Mouse (Mus musculus) ES-CJ7 (cell line): ENCODE results near the gene Tnfsfm13.
A peak's percentile ranks its signal among the peaks of the same experiment; 100 is the strongest.

Experiments used
- DNase-seq: peaks from one replicate; pipeline ENCODE4 v3.0.0; 2011; ENCODE audit warnings: low read depth, low spot score

The Tnfsfm13 gene

DNA sequence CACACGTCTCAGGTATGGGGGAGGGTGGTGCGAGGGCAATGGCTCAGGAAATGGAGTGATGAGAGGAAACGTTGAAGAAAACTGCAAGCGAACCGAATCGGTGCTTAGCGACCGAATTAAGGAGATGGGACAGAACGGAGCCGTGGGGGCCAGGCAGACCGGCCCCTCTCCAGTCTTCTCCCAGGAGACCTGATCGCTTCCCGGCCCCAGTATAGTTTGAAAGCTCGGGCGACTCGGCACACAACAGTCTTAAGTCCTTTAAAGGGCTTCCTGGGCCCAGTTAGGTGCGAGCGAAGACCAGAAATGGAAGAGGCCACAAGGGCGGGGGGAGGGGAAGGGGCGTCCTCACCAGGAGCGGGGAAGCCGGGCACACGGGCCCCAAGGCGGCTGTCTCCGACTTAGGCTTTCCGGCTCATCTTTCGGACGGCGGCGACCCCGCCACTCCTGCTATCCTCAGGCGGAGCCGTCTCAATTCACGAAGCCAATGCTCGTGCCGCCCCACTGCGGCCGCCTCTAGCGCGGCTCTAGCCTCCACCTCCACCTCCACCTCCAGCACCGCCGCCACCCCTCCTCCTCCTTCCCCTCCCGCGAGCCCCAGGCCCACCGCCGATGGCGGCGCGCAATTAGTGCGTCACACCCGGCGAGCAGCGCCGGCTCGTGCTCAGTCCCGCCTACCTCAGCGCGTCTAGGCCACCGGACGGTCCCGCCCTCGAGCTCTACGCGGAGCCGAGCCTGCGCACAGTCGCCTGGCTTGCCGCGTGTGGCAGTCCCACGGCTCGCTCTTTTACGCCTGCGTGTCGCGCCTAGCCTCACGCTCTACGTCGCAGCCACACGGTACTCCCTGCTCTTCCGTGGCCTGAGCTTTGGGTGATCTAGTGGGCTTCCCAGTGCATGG, 14.3 kb downstream of the Tnfsfm13 start, which contains the start of gene Senp3:
Gene Senp3, minus strand, starts transcription at position 771 of the 895 bp plus-strand sequence.
- DNase-seq, result peak; percentile 98

DNA sequence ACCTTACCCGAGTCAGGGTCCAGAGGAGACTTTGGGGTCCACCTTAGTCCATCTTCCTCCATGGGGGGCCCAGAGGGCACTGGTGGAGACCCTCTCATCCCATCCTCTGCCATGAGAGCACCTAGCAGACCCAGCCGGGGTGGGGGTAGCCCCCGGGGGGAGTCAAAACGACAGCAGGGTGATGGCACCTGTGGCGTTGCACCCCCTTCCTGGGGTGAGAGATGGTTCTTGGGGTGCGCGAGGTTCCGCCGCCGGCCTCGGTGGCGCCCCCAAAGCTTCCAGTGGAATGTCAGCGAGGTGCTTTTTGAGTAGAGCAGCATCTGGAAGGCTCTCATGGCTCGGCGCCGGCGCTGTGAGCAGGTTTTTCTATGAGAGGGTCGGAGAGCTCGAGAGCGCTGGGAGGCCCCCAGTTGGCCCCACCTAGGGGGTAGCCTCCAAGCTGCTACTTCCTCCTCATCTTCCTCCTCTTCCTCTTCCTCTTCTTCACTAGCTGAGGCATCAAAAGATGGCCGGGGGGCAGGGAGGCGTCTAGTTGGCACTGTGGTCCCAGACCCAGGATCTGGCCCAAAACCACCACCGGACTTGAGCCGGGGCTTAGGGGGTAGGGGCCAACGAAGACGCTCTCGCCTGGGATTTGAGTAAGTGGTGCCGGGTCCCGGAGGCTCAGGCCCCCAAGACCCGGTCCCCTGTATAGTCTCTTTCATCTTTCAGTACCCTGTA, 15.6 kb downstream of the Tnfsfm13 start:
- DNase-seq, result no peak

DNA sequence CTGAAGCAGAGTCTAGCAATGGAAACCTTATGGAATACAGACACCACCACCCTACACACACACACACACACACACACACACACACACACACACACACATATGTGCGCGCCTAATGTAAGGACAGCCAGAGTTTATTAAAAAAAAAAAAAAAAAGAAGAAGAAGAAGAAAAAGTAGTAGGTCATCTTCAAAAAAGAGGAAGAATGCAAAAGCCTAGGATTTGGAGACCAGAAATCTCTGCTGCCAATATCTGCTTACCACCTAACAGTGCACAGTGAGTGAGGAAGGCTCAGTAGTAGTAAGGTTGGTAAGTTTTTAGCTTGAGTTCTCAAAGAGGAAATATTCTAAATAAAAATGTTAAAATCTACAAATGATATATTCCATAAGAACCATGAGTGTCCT, 16.8 kb downstream of the Tnfsfm13 start:
- no peak for DNase-seq

DNA sequence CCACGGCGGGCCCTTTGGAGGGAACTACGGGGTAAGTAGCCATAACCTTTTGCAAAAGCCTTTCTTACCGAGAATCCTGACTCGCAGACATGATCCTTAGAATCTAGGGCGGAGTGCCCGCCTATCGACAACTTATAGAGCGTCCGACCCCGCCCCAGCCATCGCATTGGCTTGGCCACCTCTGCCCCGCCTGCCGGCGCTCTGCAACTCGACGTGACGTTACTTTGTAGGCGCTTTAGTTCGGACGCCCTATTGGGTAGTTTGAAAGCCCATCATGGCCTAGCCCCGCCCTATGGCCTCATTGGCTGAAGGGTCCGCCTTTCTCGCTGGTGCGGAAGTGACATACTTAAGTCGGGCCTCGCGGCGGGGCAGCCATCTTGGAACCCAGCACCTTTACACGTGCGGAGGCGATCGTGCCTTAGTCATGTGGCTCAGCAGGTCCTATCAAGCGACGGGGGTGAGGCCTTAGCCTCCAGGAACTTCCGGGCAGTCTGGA, 23.6 kb downstream of the Tnfsfm13 start, which contains the start of gene Eif4a1:
Gene Eif4a1, minus strand, starts transcription at position 213 of the 496 bp plus-strand sequence.
- DNase-seq, result peak; percentile 100

DNA sequence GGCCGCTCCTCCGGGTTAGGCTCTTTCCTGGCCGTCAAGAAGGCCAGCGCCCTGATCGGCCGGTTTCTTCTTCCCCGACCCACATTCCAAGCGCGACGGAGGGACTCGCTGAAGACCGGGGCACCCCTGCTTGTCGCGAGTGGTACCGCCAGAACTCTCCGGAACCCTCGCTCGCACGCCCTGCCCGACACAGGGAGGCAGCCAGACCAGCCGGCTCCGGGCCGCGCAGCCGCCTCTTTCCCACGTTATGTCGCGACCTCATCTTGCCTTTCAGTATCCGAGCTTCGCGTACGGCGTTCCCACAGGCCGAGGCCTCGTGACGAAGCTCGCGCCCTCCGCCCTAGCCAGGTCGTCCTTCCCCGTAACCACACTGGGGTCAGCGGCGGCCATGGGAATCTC, 24.2 kb downstream of the Tnfsfm13 start:
- DNase-seq, result no peak

DNA sequence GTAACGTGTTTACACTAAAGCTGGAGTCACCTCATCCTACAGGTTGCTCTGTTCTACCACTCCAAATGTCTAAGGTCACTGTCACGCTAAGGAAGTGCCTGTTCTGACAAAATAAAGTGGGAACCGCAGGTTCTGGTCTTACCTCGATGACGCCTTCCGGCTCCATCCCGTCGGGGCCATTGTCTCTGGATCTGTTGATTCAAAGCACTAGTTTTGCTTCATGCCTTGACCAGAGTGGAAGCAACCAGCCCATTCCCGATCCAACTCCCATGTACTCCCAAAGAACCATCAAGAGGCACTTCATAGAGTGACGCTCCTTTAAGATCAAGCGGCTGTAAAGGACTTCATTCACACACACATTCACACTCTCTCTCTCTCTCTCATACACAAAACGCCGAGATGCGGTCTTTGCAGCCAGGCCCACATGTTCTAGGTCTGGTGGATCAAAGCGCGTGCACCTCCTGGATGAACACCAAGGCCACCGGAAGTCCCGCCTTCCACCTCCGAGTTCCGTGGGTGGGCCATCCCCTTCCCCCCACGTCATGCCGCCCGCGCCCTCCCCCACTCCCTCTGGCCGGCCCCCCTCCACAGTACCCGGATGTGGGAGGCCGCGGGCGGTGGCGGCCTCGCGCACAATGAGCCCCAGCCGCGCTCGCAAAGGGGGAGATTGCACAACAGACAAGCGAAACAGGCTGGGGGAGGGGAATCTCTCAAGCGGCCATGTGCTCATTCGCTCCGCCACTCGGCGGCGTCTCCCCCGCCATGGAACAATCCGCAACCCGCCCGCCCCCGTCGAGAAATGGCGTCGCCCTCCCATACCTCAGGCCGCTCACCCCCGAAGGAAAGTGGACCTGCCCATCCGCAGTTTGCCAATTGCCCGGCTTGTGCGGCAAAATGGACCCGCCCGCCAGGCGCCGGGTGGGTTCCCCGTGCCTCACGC, 24.8 kb downstream of the Tnfsfm13 start:
- DNase-seq, result peak; percentile 94

DNA sequence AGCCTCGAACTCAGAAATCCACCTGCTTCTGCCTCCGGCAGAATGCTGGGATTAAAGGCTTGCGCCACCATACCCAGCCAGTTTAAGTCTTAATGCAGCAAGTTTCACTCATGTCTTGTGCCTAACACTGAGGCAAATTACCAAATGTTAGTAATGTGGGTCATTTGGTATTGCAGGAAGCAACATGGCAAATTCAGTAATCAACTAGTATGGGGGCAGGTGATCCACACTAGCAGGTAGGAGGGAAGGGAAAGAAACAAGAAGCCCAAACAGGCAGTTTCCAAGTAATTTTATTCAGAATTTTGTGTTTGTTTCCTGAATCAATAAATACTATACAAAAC, 29.3 kb downstream of the Tnfsfm13 start:
- DNase-seq, result no peak

DNA sequence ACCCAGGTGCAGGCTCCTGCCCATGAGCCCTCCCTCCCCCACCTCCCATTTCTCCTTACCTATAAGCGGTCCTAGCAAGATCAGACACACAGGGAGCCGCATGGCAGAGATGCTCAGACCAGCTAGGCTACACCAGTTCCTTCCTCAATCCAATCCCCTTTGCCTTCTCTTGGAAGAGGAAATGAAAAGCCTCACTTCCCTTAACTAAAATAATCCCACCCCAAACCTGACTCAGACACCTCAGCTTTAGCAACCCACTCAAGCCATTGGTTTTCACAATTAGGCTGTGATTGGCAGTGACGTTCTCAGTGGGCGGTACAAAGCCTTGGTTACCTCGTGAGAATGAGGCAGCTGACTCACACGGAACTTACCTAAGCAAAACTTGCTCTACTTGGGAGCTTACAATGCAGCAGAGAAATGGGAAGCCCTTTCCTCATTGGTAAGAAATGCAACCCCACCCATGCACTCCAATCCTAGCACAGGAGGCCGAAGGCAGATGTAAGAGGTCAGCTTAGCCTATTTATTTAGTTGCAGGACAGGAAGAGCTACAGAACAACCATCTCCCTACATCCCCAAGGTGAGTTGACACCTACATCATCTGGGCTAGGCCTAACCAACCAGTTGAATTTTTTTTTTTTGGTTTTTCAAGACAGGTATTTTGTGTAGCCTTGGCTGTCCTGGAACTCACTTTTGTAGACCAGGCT, 29.8 kb downstream of the Tnfsfm13 start, which contains the start of gene Cd68:
Gene Cd68, minus strand, starts transcription at position 193 of the 704 bp plus-strand sequence.
- DNase-seq, result peak; percentile 93

DNA sequence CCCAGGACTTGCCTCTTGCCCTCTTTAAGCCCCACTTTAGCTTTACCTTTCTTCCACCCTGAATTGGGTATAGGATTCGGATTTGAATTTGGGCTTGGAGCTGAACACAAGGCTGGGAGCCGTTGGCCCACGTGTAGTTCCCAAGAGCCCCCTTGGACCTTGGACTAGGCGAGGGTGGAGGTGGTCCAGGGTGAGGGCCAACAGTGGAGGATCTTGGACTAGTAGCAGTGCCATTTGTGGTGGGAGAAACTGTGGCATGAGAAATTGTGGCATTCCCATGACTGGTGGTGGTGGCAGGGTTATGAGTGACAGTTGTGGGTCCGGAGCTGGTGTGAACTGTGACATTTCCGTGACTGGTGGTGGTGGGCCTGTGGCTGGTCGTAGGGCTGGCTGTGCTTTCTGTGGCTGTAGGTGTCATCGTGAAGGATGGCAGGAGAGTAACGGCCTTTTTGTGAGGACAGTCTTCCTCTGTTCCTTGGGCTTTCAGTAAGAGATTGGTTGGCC, 30.4 kb downstream of the Tnfsfm13 start:
- DNase-seq, result no peak

DNA sequence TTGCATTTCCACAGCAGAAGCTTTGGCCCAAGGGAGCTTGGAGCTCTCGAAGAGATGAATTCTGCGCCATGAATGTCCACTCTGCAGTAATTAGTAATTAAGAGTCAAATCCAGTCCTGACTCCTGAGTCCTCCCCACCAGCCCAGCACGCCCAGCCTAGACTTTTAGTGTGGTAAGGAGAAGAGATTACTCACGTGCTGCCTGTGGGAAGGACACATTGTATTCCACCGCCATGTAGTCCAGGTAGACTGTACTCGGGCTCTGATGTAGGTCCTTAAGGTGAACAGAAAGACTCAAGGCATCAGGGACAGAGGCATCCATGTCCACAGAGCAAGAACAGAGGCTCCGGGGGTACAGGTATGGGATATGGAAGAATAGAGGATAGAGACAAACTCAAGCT, 31.1 kb downstream of the Tnfsfm13 start:
- no peak for DNase-seq

DNA sequence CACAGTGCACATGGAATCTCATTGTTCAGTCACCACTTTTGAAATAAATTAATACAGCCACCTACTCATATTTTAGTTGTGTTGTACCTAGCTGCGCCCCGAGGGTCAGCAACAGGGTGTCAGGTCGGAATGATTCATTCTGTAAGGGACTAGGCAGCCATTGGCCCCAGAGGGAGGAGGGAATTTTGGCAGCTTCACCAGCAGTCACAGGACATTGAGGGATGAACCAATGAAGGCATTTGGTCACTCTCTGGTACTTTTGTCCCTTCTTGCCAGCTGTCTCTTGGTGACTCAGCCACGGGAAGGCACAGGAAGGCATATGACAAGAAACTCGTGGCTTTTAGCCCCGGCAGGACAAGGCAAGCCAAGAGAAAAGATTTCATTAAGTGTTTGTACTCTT, 32.1 kb downstream of the Tnfsfm13 start:
- DNase-seq, result no peak

DNA sequence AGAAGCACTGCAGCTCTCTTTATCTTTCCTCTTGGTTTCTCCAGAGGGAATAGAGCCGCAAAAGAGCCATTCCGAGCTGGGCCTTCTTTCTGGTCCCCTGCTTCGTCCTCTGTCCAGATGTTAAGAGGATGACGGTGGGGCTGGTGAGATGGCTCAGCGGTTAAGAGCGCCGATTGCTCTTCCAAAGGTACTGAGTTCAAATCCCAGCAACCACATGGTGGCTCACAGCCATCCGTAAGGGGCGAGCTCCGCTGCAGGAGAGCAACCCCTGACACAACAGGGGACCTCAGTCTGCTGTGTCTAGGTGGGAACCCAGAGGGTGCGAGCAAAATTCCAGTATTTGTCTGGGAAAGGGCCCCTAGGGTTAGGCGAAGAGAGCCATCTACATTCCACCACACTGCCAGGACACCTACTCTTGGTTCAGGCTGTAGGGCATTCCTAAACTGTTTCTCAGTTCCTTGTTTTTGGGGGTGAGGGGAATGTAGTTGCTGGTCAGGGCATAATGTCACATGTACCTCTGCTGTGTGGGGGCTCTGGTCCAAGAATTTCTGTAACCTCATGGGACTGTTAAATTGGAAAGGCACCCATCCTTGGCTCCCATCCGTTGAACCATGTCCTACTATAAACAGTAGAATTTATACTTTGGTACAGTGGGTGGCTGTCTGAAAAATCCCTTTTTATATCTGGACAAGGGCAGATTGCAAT, 32.8 kb downstream of the Tnfsfm13 start:
- peak; percentile 34 for DNase-seq

DNA sequence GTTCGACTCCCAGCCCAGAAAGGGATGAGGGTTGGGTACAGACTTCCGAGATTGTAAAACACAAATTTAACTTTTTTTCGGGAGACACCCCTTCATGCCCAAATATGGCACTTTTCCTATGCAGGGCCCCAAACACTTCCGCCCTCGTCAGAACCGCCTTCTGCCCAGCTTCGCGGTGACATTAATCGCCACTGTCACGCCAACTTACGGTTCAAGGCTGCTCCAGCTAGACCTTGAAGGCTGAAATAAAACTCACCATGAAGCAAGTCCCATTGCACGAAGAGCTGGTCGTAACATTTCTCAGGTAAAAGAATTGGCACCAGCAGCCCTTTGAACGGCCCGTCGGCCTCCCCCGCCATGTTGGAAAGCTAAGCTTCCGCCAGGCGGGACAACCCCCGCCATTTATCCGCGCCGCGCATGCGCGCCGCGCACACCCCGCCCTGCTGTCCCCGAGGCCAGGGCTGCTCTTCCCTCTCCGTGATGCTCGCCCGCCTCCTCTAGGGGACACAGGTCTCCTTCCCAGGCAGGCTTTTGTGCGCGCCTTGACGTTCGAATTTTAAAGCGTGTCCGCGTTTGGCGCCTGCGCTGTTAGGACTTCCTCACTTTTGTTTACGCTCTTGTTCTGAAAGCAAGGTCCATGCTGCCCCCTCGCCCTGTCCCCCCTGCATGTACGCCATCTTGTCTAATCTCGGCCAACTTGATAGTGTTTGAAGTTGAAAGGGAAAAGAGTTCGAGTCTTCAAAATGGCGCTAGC, 33.5 kb downstream of the Tnfsfm13 start, which contains the start of gene Mpdu1:
Gene Mpdu1, minus strand, starts transcription at position 430 of the 754 bp plus-strand sequence.
- peak; percentile 98 for DNase-seq

DNA sequence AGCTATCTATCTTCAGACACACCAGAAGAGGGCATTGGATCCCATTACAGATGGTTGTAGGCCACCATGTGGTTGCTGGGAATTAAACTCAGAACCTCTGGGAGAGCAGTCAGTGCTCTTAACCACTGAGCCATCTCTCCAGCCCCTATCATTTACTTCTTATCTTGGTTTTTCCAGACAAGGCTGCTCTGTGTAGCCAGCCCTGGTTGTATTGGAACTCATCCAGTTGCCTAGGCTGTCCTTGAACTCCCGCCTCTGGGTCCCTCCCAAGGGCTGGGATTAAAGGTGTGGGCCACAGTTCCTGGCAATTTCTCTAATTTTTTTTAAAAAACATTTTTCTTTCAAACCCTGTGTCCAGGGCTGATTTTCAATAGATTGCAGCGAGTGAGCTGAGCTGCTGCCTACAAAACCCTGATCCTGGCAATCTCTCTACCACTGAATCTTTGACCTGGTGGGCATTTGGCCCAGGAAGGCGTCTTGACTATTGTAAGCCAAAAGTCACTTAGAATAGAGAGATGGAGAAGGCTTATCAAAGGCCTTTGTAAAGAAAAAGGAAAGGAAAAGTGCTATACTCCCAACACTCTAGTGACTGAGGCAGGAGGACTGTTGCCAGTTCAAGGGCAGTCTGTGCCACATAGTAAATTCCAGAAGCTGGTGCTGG, 34.5 kb downstream of the Tnfsfm13 start:
- DNase-seq, result no peak

DNA sequence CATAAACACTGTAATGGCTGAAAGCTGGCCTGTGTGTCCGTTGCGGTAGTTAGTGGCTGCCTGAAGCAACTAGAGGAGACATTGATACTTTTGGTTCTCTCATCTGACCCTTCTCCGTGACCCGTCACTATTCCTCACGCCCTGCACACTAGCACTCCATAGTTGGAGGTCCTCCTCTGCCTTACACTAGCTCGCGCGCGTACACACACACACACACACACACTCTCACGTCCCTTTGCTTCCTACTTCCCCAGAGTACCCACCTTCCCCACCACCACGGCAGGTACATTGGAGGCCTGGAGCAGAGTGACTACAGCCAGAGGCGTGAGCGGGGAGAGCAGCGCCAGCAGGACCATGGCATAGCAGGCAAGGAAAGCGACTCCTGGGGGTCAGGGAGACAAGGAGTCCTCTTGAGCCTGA, 38.4 kb downstream of the Tnfsfm13 start:
- no peak for DNase-seq

DNA sequence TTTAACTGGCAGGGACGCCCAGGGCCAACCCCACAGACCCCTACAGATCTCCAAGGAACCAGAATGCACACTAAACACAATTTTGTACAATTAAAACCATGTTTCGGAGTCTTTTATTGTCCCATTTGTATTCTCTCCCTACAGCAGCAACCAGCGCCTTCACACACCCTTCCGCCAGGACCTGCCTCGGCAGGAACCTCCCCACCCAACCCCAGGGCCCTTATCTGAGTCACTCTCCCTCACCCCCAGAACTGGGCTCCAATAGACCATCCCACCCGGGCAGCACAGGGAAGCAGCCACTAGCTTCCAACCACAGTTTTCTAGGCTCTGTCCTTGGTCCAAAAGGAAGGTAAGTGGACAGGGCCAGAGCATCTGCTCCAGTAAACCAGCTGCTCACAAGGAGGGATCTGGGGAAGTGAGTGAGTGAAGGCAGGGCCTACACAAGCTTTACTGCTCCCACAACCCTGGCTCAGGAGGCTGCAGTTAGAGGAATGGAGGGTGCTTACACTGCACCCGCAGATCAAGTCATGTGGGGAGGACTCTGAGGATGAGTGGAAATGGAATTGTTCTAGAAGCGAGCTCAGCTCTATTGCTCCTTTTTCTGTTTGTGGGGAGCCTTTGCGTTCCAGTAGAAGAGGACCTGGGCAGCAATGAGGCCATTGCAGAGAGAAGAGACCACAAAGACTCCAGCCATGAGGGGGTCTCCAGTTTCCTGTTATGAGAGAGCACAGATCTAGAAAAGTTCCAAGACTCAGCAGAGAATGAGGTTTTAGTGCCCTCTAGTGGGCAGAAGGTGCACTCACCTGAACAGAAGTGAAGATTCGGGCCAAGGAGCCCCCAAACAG, 39.1 kb downstream of the Tnfsfm13 start:
- peak; percentile 76 for DNase-seq

DNA sequence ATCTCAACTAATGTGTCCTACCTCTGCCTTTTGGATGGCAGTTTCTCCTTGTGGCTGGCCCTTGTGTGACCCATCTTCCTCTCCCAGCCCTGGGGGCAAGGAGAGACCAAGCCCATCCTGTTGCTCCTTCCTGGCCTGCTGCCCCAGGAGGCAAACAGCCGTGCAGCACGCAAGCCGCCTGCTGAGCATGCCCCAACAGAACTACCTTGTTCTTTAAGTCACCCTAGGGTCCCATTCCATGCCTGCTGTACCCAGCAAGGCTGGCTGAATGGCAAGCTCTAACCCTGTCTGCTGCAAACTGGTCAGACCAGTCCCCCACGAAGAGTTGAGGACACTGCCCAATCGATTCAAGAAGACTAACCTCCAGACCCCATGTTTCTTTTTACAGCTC, 39.8 kb downstream of the Tnfsfm13 start:
- DNase-seq, result no peak
